Mouse (Mus musculus) heart, embryonic 16.5 days (tissue): ENCODE measurements around the gene Muc13. TPM values are rescaled to one million over a fixed set of nuclear protein-coding genes. Genes with fewer than 3 reads are reported as not detected.

ENCODE experiments used
- ATAC-seq: fragments of 200-750 bp; cut with Nextera tagmentation; replicated peaks from 2 replicates; pipeline ENCODE4 v1.8.0; 2017; ENCODE audit warnings: moderate number of reproducible peaks; ENCODE audit not compliant: insufficient read depth, low FRiP score; ENCODE audit errors: extremely low read depth
- H3K27ac ChIP-seq: fragments of 300-500 bp; sonication (generic); 2 replicates; pipeline ENCODE4 v1.5.1; 2014; ENCODE audit warnings: mild to moderate bottlenecking, low read length, control low read depth, moderate library complexity
- H3K27me3 ChIP-seq: fragments of 300-500 bp; sonication (generic); 2 replicates; pipeline ENCODE4 v1.6.1; 2014; ENCODE audit warnings: low read length, mixed read lengths; ENCODE audit not compliant: control insufficient read depth, insufficient read depth
- H3K36me3 ChIP-seq: fragments of 300-500 bp; sonication (generic); 2 replicates; pipeline ENCODE4 v1.6.1; 2014; ENCODE audit not compliant: control insufficient read depth, insufficient read depth
- H3K4me1 ChIP-seq: fragments of 300-500 bp; sonication (generic); 2 replicates; pipeline ENCODE4 v1.6.1; 2014; ENCODE audit warnings: low read length, mixed read lengths; ENCODE audit not compliant: control insufficient read depth, insufficient read depth
- H3K4me2 ChIP-seq: fragments of 300-500 bp; sonication (generic); 2 replicates; pipeline ENCODE4 v1.6.1; 2014; ENCODE audit warnings: low read depth, mild to moderate bottlenecking, control low read depth, low read length
- H3K4me3 ChIP-seq: fragments of 300-500 bp; sonication (generic); 2 replicates; pipeline ENCODE4 v1.5.1; 2014; ENCODE audit warnings: mild to moderate bottlenecking, control low read depth, low read length
- H3K9ac ChIP-seq: fragments of 300-500 bp; sonication (generic); 2 replicates; pipeline ENCODE4 v1.6.1; 2014; ENCODE audit warnings: low read length, control low read depth
- H3K9me3 ChIP-seq: fragments of 300-500 bp; sonication (generic); replicated peaks from 2 replicates; pipeline ENCODE4 v1.6.1; 2016; ENCODE audit warnings: low read length; ENCODE audit not compliant: control insufficient read depth
- WGBS: fragments of 180-500 bp; shearing (Covaris S2); extraction: QIAGEN DNeasy Blood & Tissue Kit; methylation state at CpG from one replicate; pipeline ENCODE4 v1.1.7; 2014; 5-methylcytosine and 5-hydroxymethylcytosine counted together
- polyA plus RNA-seq: library from polyadenylated mRNA; unstranded; fragments of >200 nt; fragmentation: Nextera tagmentation; extraction: Ambion mirVana; gene quantifications from 2 replicates; pipeline ENCODE4 v1.2.1, GENCODE M21; 2015

Gene Muc13
- polyA plus RNA-seq, 1 experiment from 2014 or later: 1.5 TPM

- Histone ChIP-seq H3K9me3 (no peaks in the 10 kb centered on the region), H3K4me2 (no peak overlapping the region), H3K4me1 (peaks cover 10% of the 10 kb centered on the region), H3K4me3 (no peak overlapping the region), H3K36me3 (peaks cover 44% of the 10 kb centered on the region), H3K9ac (no peak overlapping the region; the same call in 1 of the 2 replicates), H3K27ac (peak overlapping the region; percentile 80), H3K27me3 (no peaks in the 10 kb centered on the region)
- peak; percentile 74 for ATAC-seq
- 43% methylated on average over 8 of the region's 8 CpGs for WGBS
Observed at GRCm38 (mm10) chr16:33752904-33753578, 40.8 kb upstream of the Muc13 start.

GRCm38 (mm10) chr16:33755293-33755692 lies 38.5 kb upstream of the Muc13 start:
- no peak overlapping the region for H3K4me2 ChIP-seq
- WGBS: 76% methylated on average over 8 of the region's 8 CpGs

GRCm38 (mm10) chr16:33755961-33756360 lies 37.9 kb upstream of the Muc13 start:
- Histone ChIP-seq H3K9me3 (no peaks in the 10 kb centered on the region), H3K9ac (no peak overlapping the region), H3K4me3 (no peak overlapping the region), H3K36me3 (peaks cover 38% of the 10 kb centered on the region), H3K27ac (no peak overlapping the region), H3K4me1 (peaks cover 10% of the 10 kb centered on the region), H3K4me2 (no peak overlapping the region), H3K27me3 (no peaks in the 10 kb centered on the region)
- no peak for ATAC-seq
- WGBS: 63% methylated on average over 16 of the region's 16 CpGs

More at GRCm38 (mm10) chr16:33755293-33755692, 38.5 kb upstream of the Muc13 start:
- Histone ChIP-seq H3K9ac (no peak overlapping the region), H3K27ac (no peak overlapping the region), H3K36me3 (peaks cover 40% of the 10 kb centered on the region), H3K4me1 (peaks cover 10% of the 10 kb centered on the region), H3K27me3 (no peaks in the 10 kb centered on the region), H3K9me3 (no peaks in the 10 kb centered on the region), H3K4me3 (no peak overlapping the region)
- ATAC-seq: no peak

GRCm38 (mm10) chr16:33756396-33756795 lies 37.4 kb upstream of the Muc13 start:
- Histone ChIP-seq H3K4me1 (peaks cover 12% of the 10 kb centered on the region), H3K9ac (no peak overlapping the region), H3K4me2 (no peak overlapping the region), H3K9me3 (no peaks in the 10 kb centered on the region), H3K36me3 (peaks cover 36% of the 10 kb centered on the region), H3K4me3 (no peak overlapping the region), H3K27me3 (no peaks in the 10 kb centered on the region), H3K27ac (no peak overlapping the region)
- 48% methylated on average over 6 of the region's 6 CpGs for WGBS
- no peak for ATAC-seq

GRCm38 (mm10) chr16:33759207-33759606 lies 34.6 kb upstream of the Muc13 start:
- 77% methylated on average over 7 of the region's 7 CpGs for WGBS
- H3K9ac ChIP-seq: no peak overlapping the region
- no peak overlapping the region for H3K4me3 ChIP-seq
- H3K9me3 ChIP-seq: no peaks in the 10 kb centered on the region
- H3K36me3 ChIP-seq: peaks cover 35% of the 10 kb centered on the region
- no peak overlapping the region for H3K4me2 ChIP-seq
- H3K27ac ChIP-seq: no peak overlapping the region
- no peaks in the 10 kb centered on the region for H3K27me3 ChIP-seq
- no peak for ATAC-seq
- peaks cover 7% of the 10 kb centered on the region; the same call in 1 of the 2 replicates for H3K4me1 ChIP-seq

GRCm38 (mm10) chr16:33760542-33760941 lies 33.3 kb upstream of the Muc13 start:
- no peaks in the 10 kb centered on the region for H3K27me3 ChIP-seq
- no peak overlapping the region for H3K4me3 ChIP-seq
- no peak for ATAC-seq
- H3K9ac ChIP-seq: no peak overlapping the region
- H3K9me3 ChIP-seq: no peaks in the 10 kb centered on the region
- peaks cover 30% of the 10 kb centered on the region for H3K36me3 ChIP-seq
- no peak overlapping the region for H3K27ac ChIP-seq
- H3K4me2 ChIP-seq: no peak overlapping the region
- whole genome bisulfite sequencing: 53% methylated on average over 5 of the region's 5 CpGs
- H3K4me1 ChIP-seq: peaks cover 7% of the 10 kb centered on the region; the same call in 1 of the 2 replicates

- Histone ChIP-seq H3K27ac (no peak overlapping the region), H3K9me3 (no peaks in the 10 kb centered on the region), H3K27me3 (no peaks in the 10 kb centered on the region), H3K4me3 (no peak overlapping the region), H3K4me1 (peaks cover 7% of the 10 kb centered on the region; the same call in 1 of the 2 replicates), H3K36me3 (peaks cover 30% of the 10 kb centered on the region), H3K4me2 (no peak overlapping the region), H3K9ac (no peak overlapping the region)
- 76% methylated on average over 11 of the region's 11 CpGs for WGBS
- no peak for ATAC-seq
Observed at GRCm38 (mm10) chr16:33760996-33761395, 32.8 kb upstream of the Muc13 start.

- WGBS: 78% methylated on average over 12 of the region's 12 CpGs
- Histone ChIP-seq H3K27me3 (no peaks in the 10 kb centered on the region), H3K4me1 (peaks cover 7% of the 10 kb centered on the region; the same call in 1 of the 2 replicates), H3K9ac (no peak overlapping the region), H3K4me2 (no peak overlapping the region), H3K9me3 (no peaks in the 10 kb centered on the region), H3K36me3 (peaks cover 28% of the 10 kb centered on the region), H3K27ac (no peak overlapping the region), H3K4me3 (no peak overlapping the region)
- no peak for ATAC-seq
Observed at GRCm38 (mm10) chr16:33764501-33765193, 29.2 kb upstream of the Muc13 start.

GRCm38 (mm10) chr16:33765477-33765876 lies 28.4 kb upstream of the Muc13 start:
- Histone ChIP-seq H3K27ac (no peak overlapping the region), H3K4me1 (peaks cover 7% of the 10 kb centered on the region; the same call in 1 of the 2 replicates), H3K4me2 (no peak overlapping the region), H3K36me3 (peaks cover 28% of the 10 kb centered on the region), H3K27me3 (no peaks in the 10 kb centered on the region), H3K9me3 (no peaks in the 10 kb centered on the region), H3K4me3 (no peak overlapping the region), H3K9ac (no peak overlapping the region)
- no peak for ATAC-seq
- WGBS: 93% methylated on average over 2 of the region's 2 CpGs
